Mouse (Mus musculus) cerebellum, adult 9-11 months (tissue): ENCODE data around the gene Kcnk1.

Experiments used
- DNase-seq: peaks from one replicate; pipeline ENCODE4 v3.0.0; 2022

Gene Kcnk1

DNA sequence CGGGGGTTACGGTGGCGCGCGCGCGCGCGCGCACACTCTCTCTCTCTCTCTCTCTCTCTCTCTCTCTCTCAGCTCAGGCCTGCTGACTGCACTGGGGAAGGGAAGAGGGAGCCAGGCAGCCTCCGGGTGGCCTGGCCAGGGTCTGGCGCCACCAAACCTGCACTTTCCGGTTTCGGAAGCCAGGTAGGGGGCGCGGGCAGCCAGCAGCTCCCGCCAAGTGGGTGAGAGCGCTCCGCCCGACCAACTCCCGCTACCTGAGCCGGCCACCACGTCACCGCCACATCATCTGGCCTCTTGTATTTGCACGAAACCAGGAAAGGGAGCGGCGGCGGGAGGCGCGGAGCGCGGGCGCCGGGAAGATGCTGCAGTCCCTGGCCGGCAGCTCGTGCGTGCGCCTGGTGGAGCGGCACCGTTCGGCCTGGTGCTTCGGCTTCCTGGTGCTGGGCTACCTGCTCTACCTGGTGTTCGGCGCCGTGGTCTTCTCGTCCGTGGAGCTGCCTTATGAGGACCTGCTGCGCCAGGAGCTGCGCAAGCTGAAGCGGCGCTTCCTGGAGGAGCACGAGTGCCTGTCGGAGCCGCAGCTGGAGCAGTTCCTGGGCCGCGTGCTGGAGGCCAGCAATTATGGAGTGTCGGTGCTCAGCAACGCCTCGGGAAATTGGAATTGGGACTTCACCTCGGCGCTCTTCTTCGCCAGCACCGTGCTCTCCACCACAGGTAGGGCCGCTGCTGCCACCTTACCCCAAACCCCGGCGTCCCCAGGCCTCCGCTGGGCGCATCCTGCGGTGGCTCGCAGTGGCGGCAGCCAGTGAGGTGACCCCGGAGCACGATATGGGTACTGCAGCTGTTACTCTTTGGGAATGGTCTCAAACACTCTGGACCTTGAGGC is at the start of gene Kcnk1:
TSS of gene Kcnk1 (plus strand) at position 70 of the 886 bp plus-strand sequence.
- peak; percentile 92 for DNase-seq

DNA sequence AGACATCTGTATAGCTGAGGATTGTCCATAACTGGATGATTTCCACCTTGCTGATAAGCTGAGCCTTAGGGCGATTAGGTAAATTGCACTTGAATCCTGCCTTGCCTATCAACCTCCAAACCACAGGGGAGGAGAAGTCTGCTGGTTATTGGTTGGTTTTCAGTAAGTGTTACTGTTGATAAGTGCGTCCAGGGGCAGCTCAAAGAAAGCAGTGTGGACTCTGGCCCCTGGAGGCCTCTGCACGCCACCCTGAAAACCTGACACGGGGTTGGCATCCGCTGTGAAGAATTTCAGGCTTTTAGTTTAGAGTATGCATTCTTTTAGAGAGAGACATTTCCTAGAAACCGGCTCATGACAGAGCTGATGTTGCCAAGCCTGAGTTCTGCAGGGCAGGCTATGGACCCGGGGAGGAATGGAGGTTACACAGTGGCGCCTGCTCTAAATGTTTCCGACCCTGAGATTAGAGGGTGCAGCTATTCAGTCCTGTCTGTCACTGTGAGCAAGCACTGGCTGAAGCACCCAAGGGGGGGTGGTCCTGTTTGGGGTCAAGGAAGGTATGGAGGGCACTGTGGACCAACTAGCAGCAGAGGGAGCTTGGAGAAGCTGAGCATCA is 46.2 kb upstream of the Kcnk1 start:
- DNase-seq = no peak

DNA sequence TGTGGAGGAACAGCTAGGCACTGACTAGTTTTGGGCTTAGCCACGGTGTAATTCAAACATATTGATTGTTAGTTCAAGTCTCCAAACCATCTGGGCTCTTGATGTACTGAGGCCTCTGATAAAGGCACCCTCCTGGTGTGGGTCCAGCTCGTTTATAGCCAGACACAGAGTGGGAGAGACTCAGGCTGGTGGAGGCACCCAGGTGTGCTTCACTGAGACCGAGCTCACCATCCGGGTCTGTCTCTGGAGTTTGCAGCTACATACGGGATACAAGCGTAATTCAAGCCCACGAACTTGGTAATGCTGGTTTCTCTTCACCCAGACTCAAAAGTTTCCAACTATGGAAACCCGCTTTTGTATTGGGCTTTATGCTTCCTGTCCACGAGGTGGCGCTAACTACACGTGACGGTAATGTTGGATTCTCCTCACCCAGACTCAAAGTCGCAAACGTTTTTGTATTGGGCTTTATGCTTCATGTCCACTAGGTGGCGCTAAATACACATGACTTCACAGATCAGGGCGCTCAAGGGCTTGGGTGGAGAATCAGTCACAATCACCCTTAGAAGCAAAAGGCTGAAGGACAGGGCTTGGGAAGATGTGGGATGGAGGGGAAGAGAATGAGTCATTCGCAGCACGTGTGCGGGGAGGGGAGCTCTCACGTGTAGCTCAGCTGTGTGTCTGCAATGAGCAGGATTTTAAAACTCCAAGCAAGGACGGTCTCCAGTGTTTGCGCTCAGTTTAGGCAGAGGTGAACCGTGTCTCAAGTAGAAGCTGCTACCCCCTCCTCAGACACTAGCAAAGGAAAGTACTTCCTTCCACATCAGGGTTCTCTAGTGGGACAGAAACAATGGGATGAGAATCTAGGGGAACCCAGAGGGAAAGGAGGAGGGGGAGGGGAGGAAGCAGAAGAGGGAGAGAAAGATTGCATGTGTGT is 44.7 kb upstream of the Kcnk1 start:
- DNase-seq = peak; percentile 90

DNA sequence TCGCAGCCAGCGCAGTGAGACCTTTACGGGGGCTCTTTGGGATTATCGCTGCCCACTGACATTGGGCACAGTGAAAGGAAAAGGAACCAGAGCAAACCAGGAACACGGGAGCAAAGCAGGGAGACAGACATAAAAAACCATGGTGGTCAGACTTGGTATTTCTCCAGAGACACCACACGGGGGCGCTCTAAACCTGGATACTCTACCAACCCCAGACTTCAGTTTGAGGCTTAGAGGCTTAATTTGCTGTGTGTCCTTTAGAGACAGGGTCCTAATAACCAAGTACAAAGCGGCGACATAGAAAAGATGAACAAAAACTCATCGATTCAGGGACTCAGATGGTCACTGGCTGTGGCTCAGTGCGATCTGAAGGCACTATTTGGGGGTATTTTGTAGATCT is 39.3 kb upstream of the Kcnk1 start:
- peak; percentile 73 for DNase-seq

DNA sequence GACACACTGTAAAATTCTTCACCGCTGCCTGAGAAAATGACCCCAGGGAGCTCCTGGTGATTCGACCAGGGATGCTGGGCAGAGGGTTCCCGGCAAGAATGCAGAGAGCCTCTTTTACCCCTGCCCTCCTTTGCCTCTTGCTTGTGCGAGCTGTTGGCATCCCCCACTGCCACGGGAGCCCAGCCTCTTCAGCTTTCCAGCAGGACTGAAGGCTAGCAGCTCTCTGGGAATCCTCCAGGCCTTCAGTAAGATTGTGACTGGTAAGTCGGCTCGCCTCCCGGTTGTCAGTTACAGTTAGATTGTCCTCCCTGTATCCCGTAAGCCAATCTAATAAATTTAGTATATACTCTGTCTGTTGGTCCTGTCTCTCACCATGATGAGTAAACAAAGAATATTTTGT is 38.2 kb upstream of the Kcnk1 start:
- no peak for DNase-seq

DNA sequence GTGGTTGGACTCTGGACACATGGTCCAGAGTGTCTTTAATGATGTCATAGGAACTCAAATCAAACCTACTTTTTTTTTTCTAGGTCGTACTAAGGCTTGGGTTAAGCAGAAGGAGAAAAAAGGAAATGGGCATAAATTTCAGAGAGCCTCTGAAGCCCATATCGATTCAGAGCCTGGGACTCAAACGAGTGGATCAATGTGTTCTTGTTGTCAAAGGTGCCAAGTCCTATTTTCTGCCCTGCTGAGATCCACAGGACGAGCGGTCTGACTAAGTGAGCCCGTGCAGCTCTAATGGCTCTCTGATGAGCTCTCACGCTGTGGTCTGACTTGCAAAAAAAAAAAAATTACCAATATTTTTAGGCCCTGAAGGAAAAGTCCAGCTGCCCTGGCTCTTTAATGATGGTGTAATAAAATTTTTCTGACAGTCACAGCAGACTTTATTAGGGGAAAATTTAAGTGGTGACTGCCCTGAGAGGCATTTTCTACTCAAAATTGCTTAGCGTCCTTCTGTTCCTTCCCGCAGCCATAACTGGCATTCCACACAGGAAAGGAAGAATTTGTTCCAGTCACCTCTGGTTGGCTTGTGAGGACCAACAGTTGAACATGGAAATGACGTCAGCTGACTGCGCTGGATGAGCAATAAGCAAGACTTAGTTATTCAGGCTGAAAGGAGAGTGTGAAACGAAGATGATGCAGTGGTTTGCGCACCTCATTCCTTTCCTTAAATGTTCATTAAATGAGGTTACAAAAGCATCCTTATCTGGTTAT is 37.6 kb upstream of the Kcnk1 start:
- no peak for DNase-seq

DNA sequence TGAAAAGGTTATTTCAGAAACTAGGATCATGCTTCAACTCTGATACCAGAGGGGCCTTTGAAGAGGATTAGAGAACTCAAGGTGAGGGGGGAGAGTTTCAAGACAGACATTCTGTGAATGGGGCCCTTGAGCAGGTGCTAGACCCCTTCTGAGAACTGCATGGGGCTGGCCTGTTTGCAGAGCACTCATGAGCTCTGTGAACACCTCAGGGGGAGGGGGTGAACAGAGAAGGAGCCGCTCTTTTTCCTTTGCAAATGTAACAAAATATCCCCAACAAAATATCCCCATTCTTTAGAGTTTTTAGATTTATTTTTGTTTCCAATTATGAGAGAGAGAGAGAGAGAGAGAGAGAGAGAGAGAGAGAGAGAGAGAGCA is 37.0 kb upstream of the Kcnk1 start:
- DNase-seq = no peak

DNA sequence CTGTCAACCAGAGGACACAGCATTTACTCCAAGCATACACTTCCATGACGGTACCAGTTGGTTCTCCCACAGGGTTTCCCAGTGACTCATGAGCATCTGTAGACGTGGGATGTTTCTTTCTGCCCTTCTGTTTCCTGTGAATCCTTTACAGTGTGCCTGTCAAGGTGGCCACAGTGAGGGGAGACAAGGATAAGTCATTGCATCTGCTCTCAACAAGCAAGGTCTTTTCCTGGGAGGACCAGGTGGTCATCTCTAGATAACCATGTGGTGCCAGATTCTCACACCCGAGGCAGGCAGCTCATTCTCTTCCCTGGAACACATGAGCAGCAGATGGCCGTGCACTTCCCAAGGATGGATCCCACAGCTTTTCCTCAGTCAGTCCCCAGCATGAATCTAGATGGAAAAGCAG is 35.6 kb upstream of the Kcnk1 start:
- DNase-seq = peak; percentile 94

DNA sequence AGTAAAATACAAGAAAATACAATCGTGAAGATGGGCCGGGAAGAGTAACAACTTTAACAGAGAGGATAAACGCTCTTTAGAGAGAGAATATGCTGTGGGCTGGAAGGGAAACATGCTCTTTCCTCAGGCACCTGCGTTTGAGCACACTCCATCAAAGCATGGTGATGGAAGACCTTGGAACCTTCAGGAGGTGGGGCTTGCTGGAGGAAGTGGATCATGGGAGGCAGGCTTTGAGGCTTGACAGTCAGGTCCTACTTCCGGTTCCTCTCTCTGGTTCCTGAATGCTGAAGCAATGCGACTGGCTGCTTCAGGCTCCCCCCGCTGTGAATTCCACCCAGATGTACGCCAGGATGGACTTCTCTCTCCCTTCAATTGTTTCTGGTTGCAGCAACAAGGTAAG is 34.9 kb upstream of the Kcnk1 start:
- DNase-seq = peak; percentile 85

DNA sequence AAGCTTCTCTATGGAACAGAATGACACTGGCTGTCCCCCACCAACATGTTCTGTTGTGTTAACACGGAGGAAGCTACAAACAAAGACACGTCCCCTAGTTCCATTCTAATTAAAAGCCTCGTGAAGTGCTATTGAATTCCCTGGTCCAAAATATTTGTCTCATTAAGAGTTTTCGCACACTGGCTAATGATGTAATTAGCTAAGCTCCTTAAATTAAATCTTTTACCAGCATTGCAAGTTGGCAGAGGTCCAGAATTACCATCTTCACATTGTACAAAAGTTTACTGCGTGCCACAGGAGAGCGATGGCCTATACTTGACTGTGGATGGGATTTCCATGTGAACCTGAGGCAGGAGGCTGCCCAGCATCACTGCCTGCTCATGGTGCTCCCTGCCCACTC is 33.2 kb upstream of the Kcnk1 start:
- no peak for DNase-seq

DNA sequence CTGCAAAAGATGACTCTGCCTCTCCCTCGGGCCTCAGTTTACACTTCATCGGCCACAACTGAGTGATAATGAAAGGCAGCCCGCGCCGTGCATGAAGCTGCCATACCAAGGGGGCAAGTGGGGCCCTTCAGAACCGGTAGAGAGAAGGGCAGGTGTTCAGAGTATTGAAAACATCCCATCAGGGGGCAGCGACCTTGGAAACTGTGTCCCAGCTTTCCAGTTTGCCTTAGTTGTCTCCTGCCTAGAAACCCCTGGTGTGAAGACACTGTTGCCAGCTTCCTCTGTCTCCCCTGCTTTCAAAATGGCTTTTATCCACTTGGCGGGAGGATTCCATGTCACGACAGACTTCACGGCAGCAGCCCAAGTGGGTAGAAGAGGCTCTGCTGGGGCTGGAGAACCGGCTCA is 31.2 kb upstream of the Kcnk1 start:
- peak; percentile 73 for DNase-seq

DNA sequence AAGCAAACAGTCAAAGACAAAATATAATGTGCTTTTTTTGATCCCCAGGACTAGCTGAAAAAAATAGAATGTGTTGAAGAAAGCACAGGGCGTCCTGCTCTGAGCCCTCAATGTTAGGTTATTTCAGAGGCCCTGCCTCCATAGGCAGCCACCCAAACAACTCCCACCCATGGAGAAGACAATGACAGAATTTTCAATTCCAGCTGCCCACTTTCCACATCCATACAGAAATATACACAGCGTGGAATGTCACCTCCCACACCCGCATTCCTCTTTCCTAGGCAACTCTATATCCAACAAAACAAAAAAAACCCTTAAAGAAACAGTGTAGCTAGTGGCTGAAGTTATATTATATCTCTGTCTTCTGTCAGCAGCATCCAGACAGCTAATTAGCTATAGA is 23.6 kb upstream of the Kcnk1 start:
- no peak for DNase-seq

DNA sequence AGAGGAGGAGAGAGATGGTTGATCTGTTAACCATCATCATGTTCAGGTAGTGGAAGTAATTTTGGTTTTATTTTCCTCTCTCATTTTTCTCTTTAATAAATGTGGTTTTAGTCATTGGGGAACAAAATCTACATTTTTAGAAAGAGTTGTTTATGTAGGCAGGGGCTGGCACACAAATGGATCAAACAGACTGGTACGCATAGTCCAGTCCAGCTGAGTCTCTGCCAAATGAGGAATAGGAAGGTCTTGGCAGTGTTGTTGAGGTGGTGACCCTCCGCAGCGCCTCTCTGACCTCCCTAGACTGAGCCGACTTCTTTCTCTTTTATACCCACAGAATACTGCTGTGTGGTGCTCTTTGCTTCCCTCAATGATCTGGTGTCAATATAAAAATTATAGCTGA is 19.0 kb upstream of the Kcnk1 start:
- DNase-seq = no peak

DNA sequence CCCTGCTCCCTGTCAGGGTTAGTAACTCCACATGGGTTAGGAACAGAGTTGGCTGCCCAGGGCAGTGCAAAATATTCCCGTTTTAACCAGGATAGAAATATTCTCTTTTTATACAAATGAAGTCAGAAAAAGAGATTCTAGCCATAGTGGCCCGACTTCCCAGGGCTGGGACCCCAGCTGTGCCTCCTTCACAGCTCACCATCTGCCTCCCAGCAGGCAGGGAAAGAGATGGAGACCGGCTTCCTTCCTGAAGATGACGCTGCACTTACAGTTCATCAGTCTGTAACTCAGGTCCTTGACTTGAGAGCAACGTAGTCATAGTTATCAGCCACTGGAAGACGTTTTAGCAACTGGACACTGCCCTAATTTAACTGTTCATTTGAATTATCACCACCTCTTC is 14.1 kb upstream of the Kcnk1 start:
- peak; percentile 72 for DNase-seq

DNA sequence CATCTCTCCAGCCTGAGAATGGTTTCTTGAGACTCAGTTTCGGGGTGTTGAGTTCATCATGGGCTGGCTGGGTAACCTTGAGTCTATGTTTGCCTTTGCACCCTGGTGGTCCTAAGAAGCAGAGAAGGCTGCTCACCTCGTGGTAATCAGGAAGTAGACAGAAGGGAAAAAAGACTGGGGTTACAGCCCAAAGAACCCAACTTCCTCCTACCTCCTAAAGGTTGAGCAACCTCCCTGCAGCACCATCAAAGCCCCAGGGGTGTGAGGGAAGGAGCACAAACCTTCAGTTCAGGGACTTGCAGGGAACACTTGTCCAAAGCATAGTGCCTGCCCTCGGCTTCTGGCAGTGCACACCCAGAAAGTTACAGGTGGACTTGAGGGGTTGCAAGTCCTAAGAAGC is 11.5 kb upstream of the Kcnk1 start:
- DNase-seq = no peak

DNA sequence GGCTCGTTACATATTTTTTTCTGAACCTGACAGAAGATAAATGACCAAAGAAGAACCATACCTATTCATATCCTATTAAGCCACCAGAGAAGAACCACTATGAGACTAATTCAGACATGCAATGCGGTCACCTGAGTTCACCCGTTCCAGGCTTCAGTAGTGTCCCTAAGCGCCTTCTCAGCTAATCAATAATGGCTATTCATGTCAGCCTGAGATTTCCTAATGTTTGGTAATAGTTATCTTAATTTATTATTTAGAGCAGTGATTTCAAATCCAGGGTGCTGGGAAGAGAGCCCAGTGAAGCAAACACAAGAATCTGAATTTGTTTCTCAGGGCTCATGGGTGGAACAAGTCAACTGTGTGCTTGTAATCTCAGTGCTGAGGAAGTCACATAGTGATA is 10.8 kb upstream of the Kcnk1 start:
- DNase-seq = no peak

DNA sequence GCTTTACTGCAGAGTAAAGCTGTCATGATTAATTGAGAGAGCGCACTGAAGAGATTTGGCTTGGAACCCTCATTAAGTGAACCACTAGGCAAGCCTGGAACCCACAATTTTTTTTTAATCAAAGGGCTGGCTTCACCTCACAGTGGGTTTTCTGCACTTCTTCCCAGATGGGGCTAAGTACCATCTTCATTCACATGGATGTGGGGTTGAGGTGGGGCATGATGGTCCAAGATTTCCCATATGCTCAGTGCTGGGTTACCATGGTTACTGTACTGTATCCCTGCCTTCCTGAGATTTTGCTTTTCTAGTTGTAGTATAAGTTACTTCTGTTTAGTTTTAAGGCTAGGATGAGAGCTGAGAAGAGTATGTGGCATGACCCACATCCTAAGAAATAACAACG is 9.6 kb upstream of the Kcnk1 start:
- DNase-seq = no peak

DNA sequence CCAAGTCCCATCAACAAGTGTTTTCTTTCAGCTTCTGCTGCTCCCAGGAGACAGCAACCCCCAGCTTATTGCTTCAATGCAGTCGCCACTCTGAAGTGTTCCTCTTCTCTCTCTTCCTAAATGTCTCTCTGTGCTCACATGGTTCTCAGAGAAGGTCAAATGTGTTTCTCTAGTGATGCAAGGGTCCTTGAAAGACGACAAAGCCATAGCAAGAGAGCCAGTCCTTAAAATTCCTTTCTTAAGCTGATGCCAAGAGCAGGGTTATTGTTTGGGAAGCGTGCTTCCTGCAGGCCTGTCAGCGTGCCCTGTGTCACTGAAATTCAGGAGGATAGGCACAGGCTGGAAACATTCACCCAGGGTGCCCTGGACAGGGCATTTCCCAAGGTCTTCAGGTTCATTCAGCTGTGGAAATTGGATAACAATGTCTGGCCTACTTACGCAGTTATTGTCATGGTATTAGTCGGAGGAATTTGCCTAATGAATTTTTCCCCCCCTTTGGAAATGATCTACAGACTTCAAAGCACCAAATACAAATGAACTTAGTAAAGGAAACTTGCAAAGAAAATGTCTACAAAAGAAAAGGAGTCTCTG is 7.9 kb upstream of the Kcnk1 start:
- DNase-seq = no peak

DNA sequence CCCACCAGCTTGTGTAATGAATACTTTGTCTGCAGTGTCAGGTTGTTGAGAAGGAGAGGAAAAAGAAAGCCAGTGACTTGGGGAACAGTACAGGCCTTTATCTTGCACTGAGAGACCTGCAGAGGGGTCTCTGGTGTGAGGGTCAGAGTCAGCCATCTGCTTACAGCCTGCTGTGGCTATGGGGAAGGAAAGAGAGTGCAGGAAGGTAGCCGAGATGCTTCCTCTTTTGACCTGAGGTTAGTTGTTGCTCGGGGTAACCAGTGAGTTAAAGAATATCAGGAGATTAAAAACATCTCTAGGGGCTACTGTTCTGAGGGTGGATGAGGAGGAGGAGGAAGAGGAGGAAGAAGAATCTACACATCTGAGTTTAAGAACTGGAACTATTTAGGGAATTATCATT is 7.0 kb upstream of the Kcnk1 start:
- no peak for DNase-seq

DNA sequence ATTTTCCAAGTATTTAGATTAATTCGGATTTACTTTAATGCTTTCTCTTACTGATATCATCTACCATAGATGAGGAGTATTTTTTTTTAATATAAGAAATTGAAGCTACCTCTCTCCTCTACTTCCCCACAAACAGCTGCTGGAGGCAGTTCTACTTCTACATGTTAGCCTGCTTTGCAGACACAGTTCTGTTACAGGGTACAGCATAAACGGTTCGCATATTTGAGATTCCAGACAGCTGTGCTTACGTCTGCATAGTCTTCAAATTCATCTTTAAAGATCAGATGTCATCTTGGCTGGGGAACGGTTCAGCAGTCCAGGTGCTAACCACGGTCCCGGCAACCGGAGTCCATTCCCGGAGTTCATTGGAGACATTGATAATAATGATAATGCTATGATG is 1.3 kb upstream of the Kcnk1 start:
- no peak for DNase-seq

DNA sequence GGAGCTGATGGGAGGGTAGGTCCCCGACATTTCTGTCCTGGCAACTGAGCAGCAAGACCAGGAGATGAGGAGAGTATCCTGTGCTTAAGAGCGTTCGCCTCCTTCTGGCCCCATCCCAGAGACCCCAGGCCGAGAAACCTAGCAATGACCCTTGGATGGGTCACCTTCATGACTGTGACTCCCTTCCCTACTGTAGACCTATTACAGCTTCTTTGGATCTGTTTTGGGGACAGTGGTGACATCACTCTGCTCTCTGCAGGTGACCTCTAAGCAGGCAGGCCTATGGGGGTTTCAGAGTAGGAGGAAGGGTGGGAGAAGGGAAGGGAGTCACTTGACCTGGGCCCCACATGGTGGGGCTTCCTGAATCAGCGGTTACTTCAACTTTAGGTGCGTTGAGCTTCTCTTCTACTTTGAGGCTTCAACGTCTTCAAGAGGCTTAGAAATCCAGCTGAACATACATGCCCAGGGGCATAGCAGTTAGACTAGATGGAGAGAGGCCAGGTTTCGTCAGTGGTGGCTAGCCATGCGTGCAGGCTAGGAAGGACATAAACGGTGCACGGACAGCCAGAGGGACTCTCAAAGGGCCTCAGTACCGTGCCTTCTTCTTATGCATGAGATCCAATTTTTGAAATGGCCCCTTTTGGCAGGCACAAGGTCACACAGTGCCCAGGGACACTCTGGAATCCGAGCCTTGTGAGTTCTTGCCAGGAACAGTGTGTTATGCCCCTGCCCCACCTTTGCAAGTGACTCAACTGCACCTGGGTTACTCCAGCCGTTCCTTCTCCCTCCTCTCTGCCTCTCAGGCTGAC is 1.3 kb downstream of the Kcnk1 start:
- DNase-seq = peak; percentile 77

DNA sequence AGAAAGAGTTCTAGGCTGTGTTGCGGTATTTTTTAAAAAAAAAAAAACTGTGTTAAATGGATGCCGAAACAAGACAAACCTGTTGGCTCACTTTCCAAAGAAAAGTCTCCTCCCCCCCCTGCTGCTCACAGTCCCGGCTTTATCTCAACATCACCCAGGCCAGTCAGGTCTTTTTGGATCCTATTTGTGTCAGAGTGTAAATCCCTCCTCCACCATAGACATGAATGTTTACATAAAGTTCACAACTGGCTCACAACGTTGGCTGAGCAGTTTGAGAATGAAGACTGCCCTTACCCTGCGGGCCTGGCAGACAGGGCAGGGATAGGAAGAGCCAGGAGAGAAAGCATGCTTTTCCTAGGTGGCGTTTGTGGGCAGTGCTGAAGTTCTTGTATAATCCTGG is 2.0 kb downstream of the Kcnk1 start:
- DNase-seq = no peak
